Comparison of ENCODE assay signal across 10 mouse cellular contexts in genomic region chr2:122665973-122666875, GRCm38 (mm10). TPM values are rescaled to one million over a fixed set of nuclear protein-coding genes. Genes with fewer than 3 reads are reported as not detected.
DNase-seq lines count a peak whose midpoint lies in the region; ATAC-seq lines count a peak whose summit lies in the region.
"Had no signal": no experiment of that assay in that cellular context is flagged by ENCODE, and none has a peak within 500 bp of the region (broad histone marks: within the 10 kb centered on the region; RNA-seq: fewer than 3 reads in every experiment).

No protein-coding gene starts in this region.

- WGBS in limb, embryonic 11.5 days = 44% methylated on average over 12 of the region's 12 CpGs

- no peaks in the 10 kb centered on the region for H3K36me3 ChIP-seq in limb, embryonic 11.5 days (ENCODE audit: control insufficient read depth, insufficient read depth, low read length)
- H3K36me3 ChIP-seq: lung, embryonic 15.5 days had no signal

- ATAC-seq in limb, embryonic 11.5 days (ENCODE audit: insufficient number of reproducible peaks, low FRiP score, low TSS enrichment, low read depth) = no peak
- peak; percentile 88 for ATAC-seq in neutrophil, adult 5-6 weeks (ENCODE audit: extremely low read depth, insufficient number of reproducible peaks, low FRiP score, poor library complexity, severe bottlenecking)

- no peak overlapping the region for H3K27ac ChIP-seq in limb, embryonic 11.5 days (replicated peaks; ENCODE audit: low read depth, low read length)
- H3K27ac ChIP-seq: lung, embryonic 15.5 days had no signal

- H3K4me3 ChIP-seq in limb, embryonic 11.5 days (ENCODE audit: low read depth, low read length) = no peak overlapping the region
- H3K4me3 ChIP-seq: erythroblast, embryonic 14.5 days; lung, embryonic 15.5 days had no signal

- no peak overlapping the region for H3K9ac ChIP-seq in limb, embryonic 11.5 days (ENCODE audit: low read length)
- H3K9ac ChIP-seq: lung, embryonic 15.5 days had no signal

- no peaks in the 10 kb centered on the region for H3K4me1 ChIP-seq in limb, embryonic 11.5 days (ENCODE audit: control insufficient read depth, insufficient read depth, low read length)
- H3K4me1 ChIP-seq: lung, embryonic 15.5 days had no signal

- H3K4me2 ChIP-seq in limb, embryonic 11.5 days (ENCODE audit: low read depth, severe bottlenecking) = no peak overlapping the region
- H3K4me2 ChIP-seq: lung, embryonic 15.5 days had no signal

- no peaks in the 10 kb centered on the region for H3K9me3 ChIP-seq in limb, embryonic 11.5 days (ENCODE audit: control insufficient read depth, low read length)
- H3K9me3 ChIP-seq: lung, embryonic 15.5 days had no signal

- peak; percentile 42 to 63 for DNase-seq in left cerebral cortex, adult 18-20 months (ENCODE audit: low spot score in 2 of 2)
- DNase-seq in left cerebral cortex, adult 11 months (ENCODE audit: low spot score) = no peak
- DNase-seq in ES-CJ7 (ENCODE audit: low read depth, low spot score) = peak; percentile 25
- DNase-seq in cerebellum, adult 18-20 months = peak; percentile 56 to 58
- DNase-seq in heart, postnatal 10 days = peak; percentile 30 to 58
- DNase-seq in limb, embryonic 11.5 days (ENCODE audit: low spot score) = peak; percentile 67
- DNase-seq in ovary, postnatal 10 days (ENCODE audit: low spot score) = no peak

- H3K27me3 ChIP-seq in limb, embryonic 11.5 days (ENCODE audit: control insufficient read depth, insufficient read depth, low read length) = no peaks in the 10 kb centered on the region
- H3K27me3 ChIP-seq: lung, embryonic 15.5 days had no signal

- intact Hi-C loops in heart, postnatal 10 days (cut with DNase I) = loop anchor here (10.0 kb wide), 1 partner anchor 89 kb away; no protein-coding TSS in a partner anchor

RNA-seq across cellular contexts. Expression of gene AA467197, which starts 29.4 kb away (rescaled TPM):
- total RNA-seq in left cerebral cortex, adult 18-20 months (2021) = not detected
- total RNA-seq in heart, postnatal 10 days (2021) = under 1 TPM in 1 of 2 experiments, not detected in 1; 0.45 TPM
- polyA plus RNA-seq in limb, embryonic 11.5 days (2014; fragmentation: Nextera tagmentation; extraction: Ambion mirVana) = 0.35 and 0.48 TPM in 2 replicates
- total RNA-seq in neutrophil, adult 5-6 weeks (2017) = 32.9 and 41.8 TPM in 2 replicates
- polyA plus RNA-seq: erythroblast, embryonic 14.5 days had no signal

RNA-seq across cellular contexts. Expression of gene Slc30a4, which starts 36.2 kb away (rescaled TPM):
- total RNA-seq in left cerebral cortex, adult 18-20 months (2021) = 10 to 100 TPM; 49.1 to 50.6 TPM
- 10 to 100 TPM; 14.9 to 15.0 TPM for total RNA-seq in heart, postnatal 10 days (2021)
- polyA plus RNA-seq in limb, embryonic 11.5 days (2014; fragmentation: Nextera tagmentation; extraction: Ambion mirVana) = 8.8 and 10.1 TPM in 2 replicates
- total RNA-seq in neutrophil, adult 5-6 weeks (2017) = 10.8 and 11.4 TPM in 2 replicates
- polyA plus RNA-seq: erythroblast, embryonic 14.5 days had no signal

RNA-seq across cellular contexts. Expression of gene Gatm, which starts 55.1 kb away (rescaled TPM):
- 10 to 100 TPM; 66.0 to 74.6 TPM for total RNA-seq in left cerebral cortex, adult 18-20 months (2021)
- total RNA-seq in heart, postnatal 10 days (2021) = 1 to 10 TPM; 7.5 to 8.2 TPM
- 6.9 and 8.7 TPM in 2 replicates for polyA plus RNA-seq in limb, embryonic 11.5 days (2014; fragmentation: Nextera tagmentation; extraction: Ambion mirVana)
- 0.37 and 1.0 TPM in 2 replicates for total RNA-seq in neutrophil, adult 5-6 weeks (2017)

Comparison
In these comparisons a context has a peak if more than half of its experiments do, and no peak if none do; other contexts are left out.
1. DNase-seq: peak in left cerebral cortex, adult 18-20 months (2 of 2), ES-CJ7 (single experiment), cerebellum, adult 18-20 months (2 of 2), heart, postnatal 10 days (2 of 2) and limb, embryonic 11.5 days (single experiment); none in left cerebral cortex, adult 11 months (single experiment) and ovary, postnatal 10 days (single experiment).
2. RNA of gene AA467197, which starts 29.4 kb away (total RNA-seq): 32.9 to 41.8 TPM in neutrophil, adult 5-6 weeks; 0.45 TPM in heart, postnatal 10 days and not detected in left cerebral cortex, adult 18-20 months; every median in the first group is over 10 times any median in the second.
3. RNA of gene Gatm, which starts 55.1 kb away (total RNA-seq): 66.0 to 74.6 TPM in left cerebral cortex, adult 18-20 months; 7.5 to 8.2 TPM in heart, postnatal 10 days and 0.37 to 1.0 TPM in neutrophil, adult 5-6 weeks; every median in the first group is over 4 times any median in the second.